Comparison of ENCODE assay signal across 9 mouse cellular contexts in genomic region chr13:93839137-93839630, GRCm38 (mm10).
DNase-seq lines count a peak whose midpoint lies in the region; ATAC-seq and TF ChIP-seq lines count a peak whose summit lies in the region.
"Had no signal": no experiment of that assay in that cellular context is flagged by ENCODE, and none has a peak within 500 bp of the region (broad histone marks: within the 10 kb centered on the region; RNA-seq: fewer than 3 reads in every experiment).

No protein-coding gene starts in this region.

- no peaks in the 10 kb centered on the region for H3K27me3 ChIP-seq in lung, embryonic 15.5 days
- peaks cover 3% of the 10 kb centered on the region; the same call in 1 of the 2 replicates for H3K27me3 ChIP-seq in forebrain, embryonic 12.5 days
- H3K27me3 ChIP-seq in thymus, adult 2 months (ENCODE audit: control insufficient read depth, insufficient read depth, low read length), result no peaks in the 10 kb centered on the region
- H3K27me3 ChIP-seq: Patski had no signal

- H3K4me2 ChIP-seq in lung, embryonic 15.5 days, result no peak overlapping the region; the same call in 1 of the 2 replicates
- H3K4me2 ChIP-seq in forebrain, embryonic 12.5 days, result peak overlapping the region; percentile 15

- H3K27ac ChIP-seq in lung, embryonic 15.5 days, result peak overlapping the region; percentile 87
- H3K27ac ChIP-seq in forebrain, embryonic 12.5 days, result peak overlapping the region; percentile 79
- H3K27ac ChIP-seq in thymus, adult 2 months (ENCODE audit: control insufficient read depth, insufficient read depth, low read length), result no peak overlapping the region

- no peak for TF ChIP-seq CTCF in thymus, adult 2 months (IDR thresholded peaks at IDR 0.05; ENCODE audit: borderline replicate concordance, control insufficient read depth, extremely low read depth, insufficient read depth, low read length, poor library complexity)

- H3K9me3 ChIP-seq in lung, embryonic 15.5 days, result no peaks in the 10 kb centered on the region
- H3K9me3 ChIP-seq in forebrain, embryonic 12.5 days, result no peaks in the 10 kb centered on the region

- no peak overlapping the region for H3K9ac ChIP-seq in lung, embryonic 15.5 days
- H3K9ac ChIP-seq in forebrain, embryonic 12.5 days, result no peak overlapping the region

- intact Hi-C loops in heart, postnatal 36 days (cut with DNase I), result loop anchor here (2.0 to 5.0 kb wide), 2 partner anchors 223 to 294 kb away; no protein-coding TSS in a partner anchor

- peak; percentile 94 for ATAC-seq in lung, embryonic 15.5 days (ENCODE audit: borderline replicate concordance, extremely low read depth, low FRiP score, low TSS enrichment)
- ATAC-seq in forebrain, embryonic 12.5 days (ENCODE audit: low FRiP score), result peak; percentile 92
- ATAC-seq: Patski had no signal

- no peak for TF ChIP-seq POLR2A in thymus, adult 2 months (IDR thresholded peaks at IDR 0.05; ENCODE audit: control insufficient read depth, extremely low read depth, insufficient read depth, low read length, poor library complexity)

- no peaks in the 10 kb centered on the region for H3K36me3 ChIP-seq in lung, embryonic 15.5 days
- H3K36me3 ChIP-seq in forebrain, embryonic 12.5 days (replicated peaks), result no peaks in the 10 kb centered on the region
- no peaks in the 10 kb centered on the region for H3K36me3 ChIP-seq in thymus, adult 2 months (ENCODE audit: control insufficient read depth, insufficient read depth, low read length)

- H3K4me1 ChIP-seq in lung, embryonic 15.5 days, result peaks cover 36% of the 10 kb centered on the region
- peaks cover 25% of the 10 kb centered on the region for H3K4me1 ChIP-seq in forebrain, embryonic 12.5 days
- H3K4me1 ChIP-seq in thymus, adult 2 months (replicated peaks; ENCODE audit: control insufficient read depth, insufficient read depth, low read length), result peaks cover 12% of the 10 kb centered on the region

- no peak overlapping the region for H3K4me3 ChIP-seq in lung, embryonic 15.5 days
- H3K4me3 ChIP-seq in forebrain, embryonic 12.5 days (replicated peaks), result no peak overlapping the region
- no peak overlapping the region for H3K4me3 ChIP-seq in thymus, adult 2 months (ENCODE audit: control insufficient read depth, insufficient read depth, low read length)

- 8% methylated on average over 10 of the region's 10 CpGs for WGBS in lung, embryonic 15.5 days
- WGBS in forebrain, embryonic 12.5 days, result 27% methylated on average over 10 of the region's 10 CpGs
- 87% methylated on average over 10 of the region's 10 CpGs for WGBS in thymus, adult 2 months

- DNase-seq in lung, adult 18-20 months, result no peak
- DNase-seq in heart, postnatal 36 days, result peak; percentile 44 to 51
- peak; percentile 39 for DNase-seq in lung, postnatal 14 days
- DNase-seq in thymus, adult 2 months, result no peak
- no peak for DNase-seq in spleen, adult 18-20 months
- DNase-seq in thymus, postnatal 10 days (ENCODE audit: low spot score in 2 of 2), result no peak

Comparison
In these comparisons a context has a peak if more than half of its experiments do, and no peak if none do; other contexts are left out.
1. DNase-seq: peak in heart, postnatal 36 days (2 of 2) and lung, postnatal 14 days (single experiment); none in lung, adult 18-20 months (0 of 2), thymus, adult 2 months (single experiment), spleen, adult 18-20 months (0 of 2) and thymus, postnatal 10 days (0 of 2).